Mouse (Mus musculus) spleen, adult 12 weeks (tissue): ENCODE measurements at regions not wholly inside any gene's neighbourhood (a gene's known extent, or its start where the extent isn't known, plus 50 kb on each side); places are given as distances from the start of the nearest gene placed in this dataset.

Source experiments
- DNase-seq: peaks from one replicate; pipeline ENCODE4 v3.0.0; 2022; ENCODE audit warnings: low spot score

- no peak for DNase-seq
Observed at GRCm38 (mm10) chr8:15270290-15270689, 224.4 kb upstream of the BB014433 start.

GRCm38 (mm10) chr8:15244770-15245485 is 199.1 kb upstream of the BB014433 start:
- DNase-seq, result no peak

GRCm38 (mm10) chr8:15235410-15235809 is 189.5 kb upstream of the BB014433 start:
- no peak for DNase-seq

- DNase-seq, result no peak
Observed at GRCm38 (mm10) chr8:15233241-15233640, 187.4 kb upstream of the BB014433 start.

- no peak for DNase-seq
Observed at GRCm38 (mm10) chr8:15230217-15230616, 184.3 kb upstream of the BB014433 start.

GRCm38 (mm10) chr8:15221211-15221912 is 175.5 kb upstream of the BB014433 start:
- no peak for DNase-seq

GRCm38 (mm10) chr8:15209856-15210521 is 164.1 kb upstream of the BB014433 start:
- no peak for DNase-seq

GRCm38 (mm10) chr8:15201556-15201955 is 155.7 kb upstream of the BB014433 start:
- DNase-seq, result no peak

- DNase-seq, result no peak
Observed at GRCm38 (mm10) chr8:15190708-15191107, 144.8 kb upstream of the BB014433 start.

GRCm38 (mm10) chr8:15189079-15189612 is 143.3 kb upstream of the BB014433 start:
- DNase-seq, result no peak
